Mouse (Mus musculus) embryonic facial prominence, embryonic 14.5 days (tissue): ENCODE data around the gene Khdc3. TPM values are rescaled to one million over a fixed set of nuclear protein-coding genes. Genes with fewer than 3 reads are reported as not detected.
A peak's percentile ranks its signal among the peaks of the same experiment; 100 is the strongest.

Experiments
- ATAC-seq: fragments of 200-750 bp; cut with Nextera tagmentation; 2 replicates; pipeline ENCODE4 v1.8.0; 2017; ENCODE audit warnings: low read depth, moderate number of reproducible peaks, moderate TSS enrichment
- DNase-seq: peaks from one replicate; pipeline ENCODE4 v3.0.0-alpha.2; 2015; ENCODE audit warnings: low spot score
- H3K27ac ChIP-seq: fragments of 300-500 bp; sonication (generic); replicated peaks from 2 replicates; pipeline ENCODE4 v1.5.1; 2014; ENCODE audit warnings: low read depth, mild to moderate bottlenecking, low read length, moderate library complexity
- H3K27me3 ChIP-seq: fragments of 300-500 bp; sonication (generic); replicated peaks from 2 replicates; pipeline ENCODE4 v1.6.1; 2014; ENCODE audit warnings: low read length; ENCODE audit not compliant: control insufficient read depth, insufficient read depth
- H3K36me3 ChIP-seq: fragments of 300-500 bp; sonication (generic); 2 replicates; pipeline ENCODE4 v1.6.1; 2014; ENCODE audit warnings: low read length, mixed read lengths; ENCODE audit not compliant: control insufficient read depth, insufficient read depth
- H3K4me1 ChIP-seq: fragments of 300-500 bp; sonication (generic); 2 replicates; pipeline ENCODE4 v1.6.1; 2014; ENCODE audit warnings: antibody characterized with exemption, low read length; ENCODE audit not compliant: control insufficient read depth, insufficient read depth
- H3K4me2 ChIP-seq: fragments of 300-500 bp; sonication (generic); 2 replicates; pipeline ENCODE4 v1.6.1; 2014; ENCODE audit warnings: low read depth, mild to moderate bottlenecking, low read length, moderate library complexity, mixed read lengths
- H3K4me3 ChIP-seq: fragments of 300-500 bp; sonication (generic); 2 replicates; pipeline ENCODE4 v1.5.1; 2014; ENCODE audit warnings: low read depth, mild to moderate bottlenecking, low read length
- H3K9ac ChIP-seq: fragments of 300-500 bp; sonication (generic); 2 replicates; pipeline ENCODE4 v1.6.1; 2014; ENCODE audit warnings: low read depth, mild to moderate bottlenecking, low read length, moderate library complexity, mixed read lengths
- H3K9me3 ChIP-seq: fragments of 300-500 bp; sonication (generic); 2 replicates; pipeline ENCODE4 v1.6.1; 2016; ENCODE audit warnings: low read length; ENCODE audit not compliant: control insufficient read depth
- WGBS: fragments of 180-500 bp; shearing (Covaris S2); extraction: QIAGEN DNeasy Blood & Tissue Kit; methylation state at CpG from one replicate; pipeline ENCODE4 v1.1.7; 2014; 5-methylcytosine and 5-hydroxymethylcytosine counted together
- polyA plus RNA-seq: library from polyadenylated mRNA; unstranded; fragments of >200 nt; fragmentation: Nextera tagmentation; extraction: Ambion mirVana; gene quantifications from 2 replicates; pipeline ENCODE4 v1.2.1, GENCODE M21; 2014

Khdc3 gene
- 0.10 TPM in 1 of 2 replicates, not detected in the other for polyA plus RNA-seq

DNA sequence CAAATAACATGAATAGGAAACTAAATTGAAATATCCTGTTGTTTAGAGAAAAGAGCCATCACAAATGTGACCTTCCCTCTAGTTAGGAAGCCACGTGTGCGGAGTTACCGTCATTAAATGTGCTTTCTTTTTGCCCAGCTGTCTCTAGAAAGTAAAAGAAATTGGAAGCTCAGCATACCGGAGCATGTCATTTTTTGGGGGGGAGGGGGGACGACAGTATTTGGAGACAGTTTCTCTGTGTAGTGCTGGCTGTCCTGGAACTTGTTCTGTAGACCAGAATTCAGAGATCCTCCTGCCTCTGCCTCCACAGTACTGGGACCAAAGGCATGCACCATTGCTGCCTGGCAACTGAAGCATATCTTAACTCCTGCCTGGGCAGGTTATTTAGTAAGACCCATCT, at the start of gene Khdc3:
Gene Khdc3, plus strand, starts transcription at position 301 of the 400 bp plus-strand sequence.
- H3K4me3 ChIP-seq, result no peak within 1 kb of the TSS
- H3K9ac ChIP-seq, result no peak within 1 kb of the TSS
- ATAC-seq (no peak), DNase-seq (no peak)
- H3K9me3 ChIP-seq, result no peaks in the 10 kb centered on the region
- H3K4me2 ChIP-seq, result no peak within 1 kb of the TSS
- H3K27ac ChIP-seq, result no peak within 1 kb of the TSS
- 87% methylated on average over 5 of the region's 5 CpGs for WGBS
- H3K27me3 ChIP-seq, result peaks cover 33% of the 10 kb centered on the region
- peaks cover 8% of the 10 kb centered on the region; the same call in 1 of the 2 replicates for H3K4me1 ChIP-seq
- H3K36me3 ChIP-seq, result no peaks in the 10 kb centered on the region

DNA sequence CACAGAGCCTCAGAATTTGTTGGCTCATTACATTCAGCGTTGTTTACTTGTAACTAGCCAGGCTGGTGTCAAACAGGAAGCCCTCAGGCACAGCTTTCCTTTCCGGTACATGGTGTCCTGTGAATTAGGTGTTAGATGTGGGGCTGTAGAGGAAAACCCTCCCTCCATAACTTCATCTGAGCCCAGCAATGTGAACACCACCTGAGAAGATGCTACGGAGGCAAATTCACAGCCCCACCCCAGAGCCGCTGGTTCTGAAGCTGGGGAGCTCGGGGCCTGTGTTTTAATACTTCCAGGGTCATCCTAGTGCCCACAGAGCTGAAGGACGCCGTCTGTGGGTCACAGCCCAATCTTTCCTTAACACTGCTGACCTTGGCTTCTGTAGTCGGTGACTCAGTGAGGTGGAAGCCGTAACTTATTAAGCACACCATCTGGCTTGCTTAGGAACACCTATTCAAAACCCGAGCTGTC, 46.2 kb upstream of the Khdc3 start:
- Histone ChIP-seq H3K4me2 (no peak overlapping the region), H3K27me3 (no peaks in the 10 kb centered on the region), H3K9ac (no peak overlapping the region), H3K4me1 (no peaks in the 10 kb centered on the region), H3K9me3 (no peaks in the 10 kb centered on the region), H3K4me3 (no peak overlapping the region), H3K36me3 (no peaks in the 10 kb centered on the region), H3K27ac (no peak overlapping the region)
- DNase-seq (no peak), ATAC-seq (no peak)
- WGBS, result 59% methylated on average over 10 of the region's 10 CpGs

- H3K36me3 ChIP-seq, result no peaks in the 10 kb centered on the region
Measured at GRCm38 (mm10) chr9:73059224-73059623, 42.4 kb upstream of the Khdc3 start.

DNA sequence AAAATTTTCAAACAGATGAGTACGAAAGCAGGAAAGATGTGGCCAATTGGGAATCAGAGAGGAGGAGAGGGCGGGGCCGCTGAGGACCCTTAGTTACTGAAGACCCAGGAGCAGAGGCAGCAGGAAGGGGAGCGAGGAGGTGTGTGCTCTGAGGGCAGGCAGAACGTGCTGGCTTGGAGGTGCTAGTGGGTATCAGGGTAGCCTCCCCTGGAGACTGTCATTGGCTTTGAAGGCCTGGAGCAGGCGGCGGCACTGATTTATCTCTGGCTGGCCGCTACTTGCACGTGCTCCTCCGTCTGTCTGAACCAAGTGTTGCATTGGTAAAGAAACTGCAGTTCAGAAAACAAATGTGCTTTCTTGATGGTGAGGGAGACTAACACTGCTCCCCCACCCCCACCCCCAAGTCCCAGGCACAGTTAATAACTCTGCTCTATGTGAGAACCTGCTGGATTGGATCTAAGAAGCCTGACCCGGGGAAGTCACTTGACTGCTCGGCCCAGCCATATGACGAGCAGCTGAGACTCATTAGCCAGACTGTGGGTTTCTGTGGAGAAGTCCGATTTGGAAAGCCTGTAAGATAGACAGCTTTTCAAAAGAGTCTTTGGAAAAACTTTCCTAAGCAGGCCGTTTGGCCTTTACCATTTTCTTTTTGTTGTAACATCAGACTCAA, 37.9 kb upstream of the Khdc3 start:
- Histone ChIP-seq H3K36me3 (no peaks in the 10 kb centered on the region), H3K4me2 (peak overlapping the region; percentile 53), H3K4me3 (peak overlapping the region; percentile 21), H3K9me3 (no peaks in the 10 kb centered on the region), H3K27me3 (no peaks in the 10 kb centered on the region), H3K9ac (peak overlapping the region; percentile 34; the same call in 1 of the 2 replicates), H3K4me1 (peaks cover 25% of the 10 kb centered on the region), H3K27ac (peak overlapping the region; percentile 65)
- WGBS, result 9% methylated on average over 15 of the region's 15 CpGs
- ATAC-seq (no peak), DNase-seq (peak; percentile 67)

More at GRCm38 (mm10) chr9:73059224-73059623, 42.4 kb upstream of the Khdc3 start:
- ATAC-seq, result no peak
- Histone ChIP-seq H3K4me2 (no peak overlapping the region), H3K4me3 (no peak overlapping the region), H3K9ac (no peak overlapping the region), H3K9me3 (no peaks in the 10 kb centered on the region), H3K27me3 (no peaks in the 10 kb centered on the region), H3K27ac (no peak overlapping the region), H3K4me1 (peaks cover 8% of the 10 kb centered on the region)
- 91% methylated on average over 4 of the region's 4 CpGs for WGBS
- DNase-seq, result no peak

DNA sequence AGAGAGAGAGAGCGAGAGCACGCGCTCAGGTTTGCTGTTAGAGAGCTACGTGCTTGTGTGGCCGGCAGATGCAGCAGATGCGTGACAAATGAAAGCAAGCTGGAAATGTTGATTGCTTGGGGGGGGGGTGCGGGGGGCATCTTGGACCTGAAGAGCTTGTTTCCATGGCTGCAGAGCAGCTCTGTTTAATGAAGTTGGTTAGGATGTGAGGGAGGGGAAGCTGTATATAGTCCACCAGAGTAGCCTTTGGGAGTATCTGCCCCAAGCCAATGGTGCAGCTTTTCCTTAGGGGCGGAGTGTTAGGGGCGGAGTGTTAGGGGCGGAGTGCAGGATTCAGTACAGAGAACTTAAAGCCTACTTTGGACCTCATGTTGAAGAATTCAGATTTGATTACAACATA, 34.5 kb upstream of the Khdc3 start:
- WGBS, result 9% methylated on average over 10 of the region's 10 CpGs
- Histone ChIP-seq H3K36me3 (no peaks in the 10 kb centered on the region), H3K4me1 (peaks cover 25% of the 10 kb centered on the region), H3K4me2 (peak overlapping the region; percentile 44), H3K9me3 (no peaks in the 10 kb centered on the region), H3K27ac (peak overlapping the region; percentile 79), H3K9ac (no peak overlapping the region), H3K4me3 (peak overlapping the region; percentile 14; the same call in 1 of the 2 replicates), H3K27me3 (no peaks in the 10 kb centered on the region)
- DNase-seq, result peak; percentile 80
- ATAC-seq, result peak; percentile 83

- Histone ChIP-seq H3K4me2 (peak overlapping the region; percentile 44; the same call in 1 of the 2 replicates), H3K4me1 (peaks cover 24% of the 10 kb centered on the region), H3K27me3 (no peaks in the 10 kb centered on the region), H3K9ac (no peak overlapping the region), H3K9me3 (no peaks in the 10 kb centered on the region), H3K27ac (peak overlapping the region; percentile 79), H3K36me3 (no peaks in the 10 kb centered on the region), H3K4me3 (no peak overlapping the region)
- peak; percentile 85 for DNase-seq
- ATAC-seq, result peak; percentile 83
- 41% methylated on average over 6 of the region's 6 CpGs for WGBS
Measured at GRCm38 (mm10) chr9:73068230-73068679, 33.4 kb upstream of the Khdc3 start.

DNA sequence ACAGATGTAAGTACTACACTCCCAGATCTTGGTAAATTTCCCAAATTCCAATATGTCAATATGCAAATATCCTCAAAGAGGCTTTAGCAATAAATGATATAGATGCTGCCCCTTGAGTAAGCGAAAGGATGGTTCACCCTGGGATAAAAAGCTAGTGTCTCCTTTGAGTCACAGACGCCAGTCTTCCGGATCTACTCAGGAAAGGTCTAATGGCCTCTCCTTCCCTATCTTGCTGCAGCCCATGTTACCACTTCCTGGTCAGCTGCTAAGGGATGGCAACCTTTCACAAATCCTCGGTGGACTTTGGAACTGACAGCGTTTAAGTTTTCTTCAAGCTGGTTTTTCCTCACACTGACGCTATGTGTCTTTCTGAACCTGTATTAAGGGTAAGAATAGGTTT, 32.9 kb upstream of the Khdc3 start:
- no peak overlapping the region for H3K27ac ChIP-seq
- no peaks in the 10 kb centered on the region for H3K36me3 ChIP-seq
- DNase-seq (no peak), ATAC-seq (no peak)
- H3K4me3 ChIP-seq, result no peak overlapping the region
- H3K4me1 ChIP-seq, result peaks cover 20% of the 10 kb centered on the region
- WGBS, result 80% methylated on average over 6 of the region's 6 CpGs
- H3K9ac ChIP-seq, result no peak overlapping the region
- no peaks in the 10 kb centered on the region for H3K27me3 ChIP-seq
- H3K9me3 ChIP-seq, result no peaks in the 10 kb centered on the region
- no peak overlapping the region for H3K4me2 ChIP-seq

GRCm38 (mm10) chr9:73070971-73071659, 30.5 kb upstream of the Khdc3 start:
- no peaks in the 10 kb centered on the region for H3K9me3 ChIP-seq
- peaks cover 13% of the 10 kb centered on the region for H3K4me1 ChIP-seq
- ATAC-seq, result no peak
- H3K4me2 ChIP-seq, result no peak overlapping the region
- peak; percentile 7 for DNase-seq
- H3K4me3 ChIP-seq, result no peak overlapping the region
- no peaks in the 10 kb centered on the region for H3K27me3 ChIP-seq
- WGBS, result 72% methylated on average over 10 of the region's 10 CpGs
- H3K36me3 ChIP-seq, result 0 out of 2 replicates have a peak, but pooled peaks cover under 1% of the 10 kb centered on the region
- H3K9ac ChIP-seq, result no peak overlapping the region
- no peak overlapping the region for H3K27ac ChIP-seq
